Mouse (Mus musculus) spleen, postnatal 14 days (tissue): ENCODE measurements around the gene Klc4.
A peak's percentile ranks its signal among the peaks of the same experiment; 100 is the strongest.

Experiments used
- DNase-seq, 2 experiments: peaks; one replicate each; pipeline ENCODE4 v3.0.0; 2021 to 2022; ENCODE audit warnings: low spot score in 2 of 2

The Klc4 gene

DNA sequence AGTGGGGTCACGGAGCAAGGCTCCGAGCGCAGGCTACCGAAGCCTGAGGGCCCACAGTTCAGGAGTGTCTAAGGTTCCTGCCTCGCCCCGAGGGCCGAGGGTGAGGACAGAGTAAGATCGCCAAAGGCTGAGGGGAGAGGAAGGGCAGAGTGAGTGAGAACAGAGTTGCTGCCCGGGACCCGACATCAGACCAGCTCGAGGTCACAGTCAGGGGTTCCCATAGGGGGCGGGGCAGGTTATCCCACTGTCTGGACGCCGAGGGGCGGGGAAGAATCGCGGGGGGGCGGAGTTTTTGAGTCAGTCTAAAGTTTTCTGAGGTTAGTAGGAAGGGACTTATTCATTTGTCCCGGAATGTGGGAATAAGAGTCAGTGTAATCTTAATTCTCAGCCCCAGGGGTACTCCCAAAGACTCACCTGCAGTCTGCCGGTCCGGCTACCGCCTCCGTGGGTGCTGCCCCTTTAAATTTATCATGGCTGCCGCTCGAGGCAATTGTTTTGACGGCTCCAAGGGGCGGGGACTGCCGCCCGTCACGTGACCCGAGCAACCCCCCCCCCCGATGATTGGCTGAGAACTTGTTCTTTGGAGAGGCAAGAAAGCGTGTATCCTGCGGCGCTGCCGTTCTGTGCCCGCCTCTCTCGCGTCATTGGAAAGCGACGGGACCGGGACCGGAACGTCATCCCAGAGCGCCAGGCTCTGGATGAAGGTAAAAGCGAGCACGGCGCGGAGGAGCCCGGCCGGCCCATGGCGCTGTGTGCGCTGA, at the start of gene Klc4, which contains the start of gene Mrpl2:
Gene Klc4 (minus strand): TSS at position 462 of the 761 bp plus-strand sequence.
Gene Mrpl2 (plus strand): TSS at position 669 of the 761 bp plus-strand sequence.
- DNase-seq: peak; percentile 98 to 99

GRCm38 (mm10) chr17:46694517-46695063, 48.8 kb upstream of the Klc4 start:
- no peak for DNase-seq

GRCm38 (mm10) chr17:46691390-46691789, 45.6 kb upstream of the Klc4 start:
- DNase-seq: no peak

GRCm38 (mm10) chr17:46690665-46691064, 44.8 kb upstream of the Klc4 start:
- DNase-seq: no peak

GRCm38 (mm10) chr17:46685913-46686312, 40.1 kb upstream of the Klc4 start:
- no peak for DNase-seq

GRCm38 (mm10) chr17:46682654-46683389, 37.0 kb upstream of the Klc4 start:
- no peak for DNase-seq

DNA sequence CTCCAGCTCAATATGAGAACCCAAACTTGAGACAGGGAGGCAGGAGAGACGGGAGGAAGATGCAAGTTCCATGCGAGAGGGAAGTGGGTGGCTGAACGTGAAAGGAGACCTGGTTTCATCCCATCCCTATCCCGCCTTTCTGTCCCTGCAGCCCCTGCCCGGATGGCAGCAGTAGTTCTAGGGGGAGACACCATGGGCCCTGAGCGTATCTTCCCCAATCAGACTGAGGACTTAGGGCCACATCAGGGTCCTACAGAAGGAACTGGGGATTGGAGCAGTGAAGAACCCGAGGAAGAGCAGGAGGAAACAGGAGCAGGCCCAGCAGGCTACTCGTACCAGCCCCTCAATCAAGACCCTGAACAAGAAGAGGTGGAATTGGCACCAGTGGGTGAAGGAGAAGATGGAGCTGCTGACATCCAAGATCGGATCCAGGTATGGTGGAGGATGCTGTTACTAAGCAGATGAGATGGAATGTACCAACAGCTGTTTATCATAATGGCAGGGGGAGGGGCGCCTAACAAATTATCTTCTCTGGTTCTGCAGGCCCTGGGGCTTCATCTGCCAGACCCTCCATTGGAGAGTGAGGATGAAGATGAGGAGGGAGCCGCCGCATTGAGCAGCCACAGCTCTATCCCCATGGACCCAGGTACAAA, 35.8 kb upstream of the Klc4 start:
- no peak for DNase-seq

- peak; percentile 95 for DNase-seq
Observed at GRCm38 (mm10) chr17:46680760-46681373, 35.0 kb upstream of the Klc4 start, which contains the start of gene Klhdc3. Gene Klhdc3, minus strand, starts transcription at chr17:46680914.

- peak in 1 of 2 experiments; percentile 20 for DNase-seq
Observed at GRCm38 (mm10) chr17:46679843-46680759, 34.3 kb upstream of the Klc4 start.

- DNase-seq: no peak
Observed at GRCm38 (mm10) chr17:46678911-46679310, 33.1 kb upstream of the Klc4 start.

GRCm38 (mm10) chr17:46678416-46678815, 32.6 kb upstream of the Klc4 start, which contains the start of gene Mea1:
Gene Mea1, plus strand, starts transcription at chr17:46678793.
- no peak for DNase-seq

- DNase-seq: no peak
Observed at GRCm38 (mm10) chr17:46674530-46675283, 28.9 kb upstream of the Klc4 start.

DNA sequence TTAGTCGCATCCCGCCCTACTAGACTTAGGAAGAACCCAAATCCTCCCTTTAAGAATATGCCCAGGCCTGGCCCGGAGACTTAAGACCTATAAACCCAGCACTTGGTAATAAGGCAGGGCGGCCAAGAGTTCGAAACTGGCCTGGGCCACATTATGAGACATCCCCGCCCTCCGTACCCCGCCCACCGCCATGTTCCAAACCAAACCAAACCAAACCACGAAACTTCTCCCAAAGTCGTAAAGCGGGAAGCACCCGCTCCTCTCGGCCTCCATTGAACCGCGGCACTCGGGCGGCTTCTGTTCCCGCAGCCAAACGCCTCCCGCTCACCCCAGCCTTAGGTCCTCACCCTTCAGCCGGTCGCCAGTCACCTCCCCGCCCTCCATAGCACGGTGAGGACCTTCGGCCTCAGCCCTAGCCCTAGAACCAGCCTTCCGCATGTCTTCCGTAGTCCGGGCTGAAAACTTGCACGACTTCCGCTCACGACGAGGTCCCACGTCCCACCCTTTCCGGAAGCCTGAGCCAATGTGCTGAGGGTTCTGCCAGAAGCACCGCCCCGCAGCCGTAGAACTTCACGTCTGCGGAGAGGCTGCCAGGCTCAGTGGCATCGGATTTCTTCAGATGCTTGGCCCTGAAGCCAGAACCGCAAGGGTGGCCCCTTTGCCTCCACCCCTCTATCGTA, 28.2 kb upstream of the Klc4 start, which contains the start of gene Rrp36:
Gene Rrp36 (minus strand): TSS at position 503 of the 680 bp plus-strand sequence.
- DNase-seq: peak; percentile 75 to 82

DNA sequence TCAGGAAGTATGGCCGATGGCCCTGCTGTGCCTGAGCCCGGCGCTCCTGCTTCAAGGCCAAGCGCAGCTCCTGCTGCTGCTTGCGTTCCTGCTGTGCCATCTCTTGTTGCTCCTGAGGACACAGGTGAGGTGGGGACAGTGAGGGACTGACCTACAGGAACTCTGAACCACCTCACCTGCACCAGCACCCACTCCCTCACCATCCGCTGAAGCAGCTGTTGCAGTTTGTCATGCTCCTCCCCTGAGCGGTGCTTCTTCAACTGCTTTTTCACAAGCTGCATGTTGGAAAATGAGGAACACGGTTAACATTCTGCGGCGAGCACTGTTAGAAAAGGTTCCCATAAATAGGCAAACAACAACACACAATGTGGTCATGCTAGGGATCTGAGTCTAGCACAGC, 24.1 kb upstream of the Klc4 start:
- DNase-seq: no peak

DNA sequence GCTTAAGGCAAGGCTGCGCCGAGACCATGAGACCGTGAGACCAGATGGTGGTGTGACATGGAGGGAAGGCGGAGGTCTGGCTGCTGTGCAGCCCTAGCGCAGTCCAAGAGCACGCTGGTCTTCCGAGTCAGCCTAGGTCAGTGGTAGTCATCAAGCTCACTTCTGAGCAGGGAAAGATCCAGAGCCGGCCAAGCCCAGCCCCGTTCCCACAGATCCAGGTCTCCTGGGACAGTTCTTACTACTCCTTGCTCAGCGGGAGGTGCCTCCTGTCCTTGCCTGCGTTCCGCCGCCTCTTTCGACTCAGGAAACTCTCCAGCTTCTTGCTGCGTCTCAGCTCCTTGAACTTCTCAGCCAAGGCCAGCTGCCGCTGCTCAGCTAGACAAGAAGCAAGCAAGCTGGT, 21.9 kb upstream of the Klc4 start:
- DNase-seq: no peak

DNA sequence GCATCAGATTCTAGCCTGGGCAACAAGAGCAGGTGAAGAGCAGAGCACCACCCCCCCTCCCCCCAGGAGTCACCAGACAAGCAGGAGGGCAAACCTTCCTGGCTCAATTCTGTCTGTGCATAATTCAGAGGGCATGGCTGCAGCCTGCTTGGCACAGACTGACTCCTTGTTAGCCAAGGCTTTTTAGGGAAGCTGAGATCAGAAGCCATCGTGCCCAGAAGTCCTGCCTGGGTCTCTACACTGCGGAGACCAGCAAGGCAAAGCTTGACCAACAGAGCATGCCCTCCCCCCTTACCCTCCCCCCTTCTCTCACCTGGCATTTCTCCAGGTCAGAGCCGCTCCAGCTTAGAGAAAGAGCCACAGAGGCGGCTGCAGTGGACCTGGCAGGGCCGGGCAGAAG, 16.9 kb upstream of the Klc4 start:
- DNase-seq: no peak

DNA sequence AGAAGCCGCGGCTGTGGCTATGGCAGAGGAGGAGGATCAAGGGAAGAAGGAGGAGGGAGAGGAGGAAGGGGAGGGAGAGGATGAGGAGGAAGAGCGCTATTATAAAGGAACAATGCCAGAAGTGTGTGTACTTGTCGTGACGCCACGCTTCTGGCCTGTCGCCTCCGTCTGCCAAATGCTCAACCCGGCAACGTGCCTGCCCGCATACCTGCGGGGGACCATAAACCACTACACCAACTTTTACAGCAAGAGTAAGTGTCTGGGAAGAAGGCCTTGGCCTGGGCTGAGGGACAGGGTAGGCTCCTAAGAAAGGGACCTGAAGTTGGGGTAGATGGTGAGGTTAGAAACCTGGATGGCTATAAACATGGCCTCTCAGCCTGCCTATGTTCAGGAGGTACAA, 16.2 kb upstream of the Klc4 start:
- no peak for DNase-seq

DNA sequence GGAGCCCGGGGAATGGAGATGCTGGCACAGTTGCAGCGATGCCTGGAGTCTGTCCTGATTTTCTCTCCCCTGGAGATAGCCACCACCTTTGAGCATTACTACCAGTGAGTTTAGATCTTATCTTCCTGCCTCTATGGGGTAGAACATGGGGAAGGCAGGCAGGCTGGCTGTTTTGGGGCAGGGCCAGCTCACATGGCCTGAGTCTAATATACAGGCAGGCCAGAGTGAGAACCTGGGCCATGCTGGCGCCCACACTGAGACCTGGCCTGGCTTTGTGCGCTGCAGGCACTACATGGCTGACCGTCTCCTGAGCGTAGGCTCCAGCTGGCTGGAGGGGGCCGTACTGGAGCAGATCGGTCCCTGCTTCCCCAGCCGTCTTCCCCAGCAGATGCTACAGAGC, 15.5 kb upstream of the Klc4 start:
- no peak for DNase-seq

DNA sequence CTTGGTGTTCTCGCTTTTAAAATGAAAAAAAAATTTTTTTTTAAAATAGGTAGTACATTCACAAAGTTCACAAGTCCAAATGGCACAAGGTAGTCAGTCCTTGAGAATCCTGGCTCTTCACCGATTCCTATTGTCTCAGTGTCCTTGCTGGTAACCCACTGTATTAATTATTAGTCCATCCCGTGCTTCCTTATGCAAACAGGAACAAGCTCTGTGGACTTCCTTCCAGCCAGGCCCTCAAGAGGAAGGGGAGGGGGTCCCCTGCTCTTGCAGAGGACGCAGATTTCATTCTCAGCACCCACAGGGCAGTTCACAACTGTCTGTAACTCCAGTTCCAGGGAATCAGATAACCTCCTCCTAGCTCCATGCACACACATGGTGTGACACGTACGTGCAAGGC, 10.2 kb upstream of the Klc4 start:
- no peak for DNase-seq
